Mouse (Mus musculus) midbrain, embryonic 15.5 days (tissue): Measurements from ENCODE around the gene Ppp1r18. TPM values are rescaled to one million over a fixed set of nuclear protein-coding genes. Genes with fewer than 3 reads are reported as not detected.

Source experiments
- ATAC-seq: fragments of 200-750 bp; cut with Nextera tagmentation; replicated peaks from 2 replicates; pipeline ENCODE4 v1.8.0; 2017; ENCODE audit warnings: moderate TSS enrichment
- H3K27ac ChIP-seq: fragments of 300-500 bp; sonication (generic); 2 replicates; pipeline ENCODE4 v1.5.1; 2015; ENCODE audit warnings: mild to moderate bottlenecking, inconsistent platforms
- H3K27me3 ChIP-seq: fragments of 300-500 bp; sonication (generic); replicated peaks from 2 replicates; pipeline ENCODE4 v1.6.1; 2015; ENCODE audit warnings: inconsistent platforms
- H3K36me3 ChIP-seq: fragments of 300-500 bp; sonication (generic); replicated peaks from 2 replicates; pipeline ENCODE4 v1.6.1; 2015; ENCODE audit warnings: inconsistent platforms
- H3K4me1 ChIP-seq: fragments of 300-500 bp; sonication (generic); 2 replicates; pipeline ENCODE4 v1.6.1; 2015; ENCODE audit warnings: inconsistent platforms
- H3K4me2 ChIP-seq: fragments of 300-500 bp; sonication (generic); 2 replicates; pipeline ENCODE4 v1.6.1; 2015; ENCODE audit warnings: inconsistent platforms, mild to moderate bottlenecking, moderate library complexity
- H3K4me3 ChIP-seq: fragments of 300-500 bp; sonication (generic); 2 replicates; pipeline ENCODE4 v1.5.1; 2015; ENCODE audit warnings: mild to moderate bottlenecking, inconsistent platforms
- H3K9ac ChIP-seq: fragments of 300-500 bp; sonication (generic); 2 replicates; pipeline ENCODE4 v1.6.1; 2015; ENCODE audit warnings: mild to moderate bottlenecking, inconsistent platforms
- H3K9me3 ChIP-seq: fragments of 300-500 bp; sonication (generic); 2 replicates; pipeline ENCODE4 v1.6.1; 2016; ENCODE audit warnings: inconsistent platforms
- WGBS: fragments of 180-500 bp; shearing (Covaris S2); methylation state at CpG from one replicate; pipeline ENCODE4 v1.1.7; 2015; ENCODE audit warnings: mixed read lengths; 5-methylcytosine and 5-hydroxymethylcytosine counted together
- microRNA counts: library from miRNA; unstranded; fragments of <30 nt; microRNA quantifications from one replicate; lab custom pipeline; 2016
- microRNA-seq: library from miRNA; unstranded; fragments of <30 nt; microRNA quantifications from one replicate; pipeline ENCODE4, GENCODE M21; 2016
- polyA plus RNA-seq: library from polyadenylated mRNA; unstranded; fragments of >200 nt; fragmentation: Nextera tagmentation; extraction: Ambion mirVana; gene quantifications from 2 replicates; pipeline ENCODE4 v1.2.1, GENCODE M21; 2015

Ppp1r18 gene
- polyA plus RNA-seq, 1 experiment from 2014 or later = 20.3 TPM

- WGBS = 72% methylated on average over 1 of the region's 1 CpGs
- Histone ChIP-seq H3K9me3 (no peaks in the 10 kb centered on the region), H3K27me3 (no peaks in the 10 kb centered on the region), H3K4me1 (peaks cover 43% of the 10 kb centered on the region), H3K27ac (peak overlapping the region; percentile 96), H3K36me3 (peaks cover 15% of the 10 kb centered on the region), H3K9ac (peak overlapping the region; percentile 53), H3K4me2 (peak overlapping the region; percentile 75), H3K4me3 (peak overlapping the region; percentile 57)
- ATAC-seq = no peak
These were observed 55.0 kb downstream of the Ppp1r18 start for GRCm38 (mm10) chr17:35920384-35920783.

GRCm38 (mm10) chr17:35920862-35921562 lies 55.6 kb downstream of the Ppp1r18 start:
- Histone ChIP-seq H3K4me3 (no peak overlapping the region), H3K27me3 (no peaks in the 10 kb centered on the region), H3K4me1 (peaks cover 39% of the 10 kb centered on the region), H3K4me2 (peak overlapping the region; percentile 75; the same call in 1 of the 2 replicates), H3K27ac (peak overlapping the region; percentile 96), H3K36me3 (peaks cover 21% of the 10 kb centered on the region), H3K9ac (no peak overlapping the region), H3K9me3 (no peaks in the 10 kb centered on the region)
- no peak for ATAC-seq
- 70% methylated on average over 5 of the region's 5 CpGs for WGBS

GRCm38 (mm10) chr17:35921710-35922109 lies 56.3 kb downstream of the Ppp1r18 start:
- Histone ChIP-seq H3K36me3 (peaks cover 28% of the 10 kb centered on the region), H3K9me3 (no peaks in the 10 kb centered on the region), H3K4me3 (no peak overlapping the region), H3K9ac (no peak overlapping the region), H3K27ac (peak overlapping the region; percentile 96), H3K4me2 (0 out of 2 replicates have a peak overlapping the region, but pooled peaks have one; percentile 5), H3K27me3 (no peaks in the 10 kb centered on the region), H3K4me1 (peaks cover 39% of the 10 kb centered on the region)
- 84% methylated on average over 4 of the region's 4 CpGs for WGBS
- ATAC-seq = no peak

- Histone ChIP-seq H3K27me3 (no peaks in the 10 kb centered on the region), H3K27ac (no peak overlapping the region), H3K4me1 (peaks cover 39% of the 10 kb centered on the region), H3K4me2 (no peak overlapping the region), H3K36me3 (peaks cover 34% of the 10 kb centered on the region), H3K9ac (no peak overlapping the region), H3K4me3 (no peak overlapping the region), H3K9me3 (no peaks in the 10 kb centered on the region)
- ATAC-seq = no peak
- 87% methylated on average over 3 of the region's 3 CpGs for WGBS
These were observed 57.2 kb downstream of the Ppp1r18 start for GRCm38 (mm10) chr17:35922566-35922965.

DNA sequence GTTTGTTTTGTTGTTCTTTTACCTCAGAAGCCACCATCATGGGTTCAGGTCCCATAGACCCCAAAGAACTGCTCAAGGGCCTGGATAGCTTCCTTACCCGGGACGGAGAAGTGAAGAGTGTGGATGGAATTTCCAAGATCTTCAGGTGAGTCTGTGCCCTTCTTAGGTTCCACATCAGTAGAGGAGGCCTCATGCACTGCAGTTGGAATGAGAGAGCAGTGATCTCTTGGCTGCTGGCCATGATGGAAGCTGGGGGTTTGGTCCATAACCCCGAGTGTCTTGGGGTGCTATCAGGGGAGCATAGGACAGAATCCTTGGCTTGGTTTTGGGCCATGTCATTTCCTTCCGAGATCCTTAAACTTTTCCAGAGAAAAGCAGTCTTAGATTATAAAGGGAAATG lies 57.9 kb downstream of the Ppp1r18 start:
- H3K4me2 ChIP-seq = no peak overlapping the region
- 93% methylated on average over 4 of the region's 4 CpGs for WGBS
- peaks cover 39% of the 10 kb centered on the region for H3K4me1 ChIP-seq
- no peak overlapping the region for H3K9ac ChIP-seq
- no peak for ATAC-seq
- H3K4me3 ChIP-seq = no peak overlapping the region
- H3K9me3 ChIP-seq = no peaks in the 10 kb centered on the region
- peaks cover 41% of the 10 kb centered on the region for H3K36me3 ChIP-seq
- no peak overlapping the region for H3K27ac ChIP-seq
- no peaks in the 10 kb centered on the region for H3K27me3 ChIP-seq

MicroRNA genes within 50 kb of the gene (microRNA counts, 519-probe panel; counts per million panel counts)
- microRNA mmu-miR-1894-3p (lab: Ali Mortazavi, UCI) (not detected), microRNA mmu-miR-1894-5p (lab: Ali Mortazavi, UCI) (1,813 counts per million, percentile 12 among the panel's probes with 10 or more counts)

Small RNA genes within 50 kb of the gene (microRNA-seq; reads per million reads assigned to microRNA genes)
- not detected for gene Gm28033
- not detected for gene Mir1894

Other genes with a start within 250 kb of the Ppp1r18 start
- not detected in 2 replicates for gene Gm9573, start 239.0 kb upstream of the Ppp1r18 start, polyA plus RNA-seq
- not detected in 2 replicates for gene Mucl3, start 221.9 kb upstream of the Ppp1r18 start, polyA plus RNA-seq
- 16.3 and 16.5 TPM in 2 replicates for gene Vars2, start 198.0 kb upstream of the Ppp1r18 start, polyA plus RNA-seq
- 27.6 and 29.5 TPM in 2 replicates for gene Gtf2h4, start 191.9 kb upstream of the Ppp1r18 start, polyA plus RNA-seq
- gene Ddr1, start 161.0 kb upstream of the Ppp1r18 start, polyA plus RNA-seq = 107 and 118 TPM in 2 replicates
- 9.7 and 9.9 TPM in 2 replicates for gene Ier3, start 43.9 kb upstream of the Ppp1r18 start, polyA plus RNA-seq
- 86.8 and 98.0 TPM in 2 replicates for gene Flot1, start 42.4 kb upstream of the Ppp1r18 start, polyA plus RNA-seq
- gene Tubb5, start 27.3 kb upstream of the Ppp1r18 start, polyA plus RNA-seq = 1,854 and 1,858 TPM in 2 replicates
- gene Mdc1, start 24.1 kb upstream of the Ppp1r18 start, polyA plus RNA-seq = 9.0 and 10.7 TPM in 2 replicates
- 18.6 and 18.9 TPM in 2 replicates for gene Nrm, start 4.3 kb upstream of the Ppp1r18 start, polyA plus RNA-seq
- gene Dhx16, start 14.2 kb downstream of the Ppp1r18 start, polyA plus RNA-seq = 36.3 and 40.4 TPM in 2 replicates
- gene 2310061I04Rik, start 31.8 kb downstream of the Ppp1r18 start, polyA plus RNA-seq = 68.2 and 72.8 TPM in 2 replicates
- gene Atat1, start 44.5 kb downstream of the Ppp1r18 start, polyA plus RNA-seq = 482 and 507 TPM in 2 replicates
- gene Mrps18b, start 50.8 kb downstream of the Ppp1r18 start, polyA plus RNA-seq = 49.3 and 54.2 TPM in 2 replicates
- 47.1 and 47.8 TPM in 2 replicates for gene Ppp1r10, start 50.8 kb downstream of the Ppp1r18 start, polyA plus RNA-seq
- 89.3 and 92.1 TPM in 2 replicates for gene Abcf1, start 104.2 kb downstream of the Ppp1r18 start, polyA plus RNA-seq
- gene Gnl1, start 114.3 kb downstream of the Ppp1r18 start, polyA plus RNA-seq = 62.6 and 64.8 TPM in 2 replicates
- 99.3 and 102 TPM in 2 replicates for gene Prr3, start 114.6 kb downstream of the Ppp1r18 start, polyA plus RNA-seq
- 8.4 and 10.0 TPM in 2 replicates for gene H2-T24, start 155.0 kb downstream of the Ppp1r18 start, polyA plus RNA-seq
- 5.5 and 6.6 TPM in 2 replicates for gene H2-T23, start 167.3 kb downstream of the Ppp1r18 start, polyA plus RNA-seq
- 6.0 and 7.2 TPM in 2 replicates for gene H2-T22, start 177.2 kb downstream of the Ppp1r18 start, polyA plus RNA-seq
- not detected in 2 replicates for gene Gm6034, start 177.4 kb downstream of the Ppp1r18 start, polyA plus RNA-seq
- not detected in 2 replicates for gene Gm11127, start 192.8 kb downstream of the Ppp1r18 start, polyA plus RNA-seq